Mouse (Mus musculus): ENCODE measurements around the gene Catsperz. TPM values are rescaled to one million over a fixed set of nuclear protein-coding genes. Genes with fewer than 3 reads are reported as not detected.

Gene Catsperz
- total RNA-seq, 1 experiment: 14.9 TPM

GRCm38 (mm10) chr19:6943709-6944108 lies 18.5 kb upstream of the Catsperz start:
- Histone ChIP-seq H3K36me3 (ENCODE audit: control insufficient read depth, insufficient read depth, low read length, poor library complexity, severe bottlenecking) (no peaks in the 10 kb centered on the region), H3K4me1 (ENCODE audit: control insufficient read depth in 2 of 2, insufficient read depth in 2 of 2, low read length in 2 of 2, poor library complexity in 1 of 2) (peaks cover 0 to 16% of the 10 kb centered on the region in 2 experiments; a peak in 3 of 4 replicates), H3K27ac (ENCODE audit: insufficient read depth, low read depth, low read length, poor library complexity, severe bottlenecking) (no peak overlapping the region), H3K4me3 (ENCODE audit: insufficient read depth in 1 of 2, low read depth in 1 of 2, low read length in 2 of 2, poor library complexity in 1 of 2, severe bottlenecking in 1 of 2) (no peak overlapping the region), H3K9ac (ENCODE audit: insufficient read depth, low read depth, low read length, poor library complexity, severe bottlenecking) (no peak overlapping the region; the same call in 1 of the 2 replicates), H3K9me3 (ENCODE audit: control insufficient read depth, insufficient read depth, low read depth, low read length) (no peaks in the 10 kb centered on the region)
- DNase-seq (ENCODE audit: low read depth, low spot score): no peak
- in situ Hi-C loops (cut with MboI; ENCODE audit: low sequenced_read_pairs in 2 of 2, unreplicated experiment in 2 of 2): no loop called here
- TF ChIP-seq CHD2 (IDR thresholded peaks at IDR 0.05; ENCODE audit: low read depth, low read length) (no peak), MAFK (IDR thresholded peaks at IDR 0.05; ENCODE audit: insufficient read depth, low read depth, low read length) (no peak), ZNF384 (IDR thresholded peaks at IDR 0.05; ENCODE audit: low read depth, low read length) (no peak), HCFC1 (IDR thresholded peaks at IDR 0.05; ENCODE audit: borderline replicate concordance, insufficient read depth, low read length) (no peak), ZC3H11A (IDR thresholded peaks at IDR 0.05; ENCODE audit: borderline replicate concordance, low read depth, low read length) (no peak)

- Histone ChIP-seq H3K27ac (ENCODE audit: insufficient read depth, low read depth, low read length, poor library complexity, severe bottlenecking) (no peak overlapping the region), H3K4me3 (ENCODE audit: insufficient read depth in 1 of 2, low read depth in 1 of 2, low read length in 2 of 2, poor library complexity in 1 of 2, severe bottlenecking in 1 of 2) (peak overlapping the region; percentile 35 to 43), H3K4me1 (ENCODE audit: control insufficient read depth in 2 of 2, insufficient read depth in 2 of 2, low read length in 2 of 2, poor library complexity in 1 of 2) (peaks cover 0 to 10% of the 10 kb centered on the region in 2 experiments; a peak in 1 of 4 replicates), H3K9me3 (ENCODE audit: control insufficient read depth, insufficient read depth, low read depth, low read length) (no peaks in the 10 kb centered on the region), H3K9ac (ENCODE audit: insufficient read depth, low read depth, low read length, poor library complexity, severe bottlenecking) (peak overlapping the region; percentile 25; the same call in 1 of the 2 replicates), H3K36me3 (ENCODE audit: control insufficient read depth, insufficient read depth, low read length, poor library complexity, severe bottlenecking) (no peaks in the 10 kb centered on the region)
- in situ Hi-C loops (cut with MboI; ENCODE audit: low sequenced_read_pairs in 2 of 2, unreplicated experiment in 2 of 2): no loop called here
- TF ChIP-seq MAFK (IDR thresholded peaks at IDR 0.05; ENCODE audit: insufficient read depth, low read depth, low read length): no peak
- no peak for TF ChIP-seq HCFC1 (IDR thresholded peaks at IDR 0.05; ENCODE audit: borderline replicate concordance, insufficient read depth, low read length)
- no peak for TF ChIP-seq CHD2 (IDR thresholded peaks at IDR 0.05; ENCODE audit: low read depth, low read length)
- no peak for DNase-seq (ENCODE audit: low read depth, low spot score)
Observed at GRCm38 (mm10) chr19:6942764-6943163, 17.6 kb upstream of the Catsperz start.

- Histone ChIP-seq H3K4me3 (ENCODE audit: insufficient read depth in 1 of 2, low read depth in 1 of 2, low read length in 2 of 2, poor library complexity in 1 of 2, severe bottlenecking in 1 of 2) (peak within 1 kb of the TSS; percentile 35 to 83), H3K27ac (ENCODE audit: insufficient read depth, low read depth, low read length, poor library complexity, severe bottlenecking) (peak within 1 kb of the TSS; percentile 58; the same call in 1 of the 2 replicates), H3K36me3 (ENCODE audit: control insufficient read depth, insufficient read depth, low read length, poor library complexity, severe bottlenecking) (no peaks in the 10 kb centered on the region), H3K4me1 (ENCODE audit: control insufficient read depth in 2 of 2, insufficient read depth in 2 of 2, low read length in 2 of 2, poor library complexity in 1 of 2) (peaks cover 0 to 10% of the 10 kb centered on the region in 2 experiments; a peak in 1 of 4 replicates), H3K9me3 (ENCODE audit: control insufficient read depth, insufficient read depth, low read depth, low read length) (no peaks in the 10 kb centered on the region), H3K9ac (ENCODE audit: insufficient read depth, low read depth, low read length, poor library complexity, severe bottlenecking) (peak within 1 kb of the TSS; percentile 82)
- in situ Hi-C loops (cut with MboI; ENCODE audit: low sequenced_read_pairs in 2 of 2, unreplicated experiment in 2 of 2): no loop called here
- TF ChIP-seq ZC3H11A (IDR thresholded peaks at IDR 0.05; ENCODE audit: borderline replicate concordance, low read depth, low read length) (no peak), HCFC1 (IDR thresholded peaks at IDR 0.05; ENCODE audit: borderline replicate concordance, insufficient read depth, low read length) (0 out of 2 replicates have a peak, but pooled peaks have one; percentile 29)
- DNase-seq (ENCODE audit: low read depth, low spot score): peak; percentile 92
Observed at GRCm38 (mm10) chr19:6942249-6942691, 17.1 kb upstream of the Catsperz start, which contains the start of gene Gpr137. Gpr137 (minus strand) TSS chr19:6942480.

- in situ Hi-C loops (cut with MboI; ENCODE audit: low sequenced_read_pairs in 2 of 2, unreplicated experiment in 2 of 2): no loop called here
- peak within 1 kb of the TSS; percentile 35 to 83 for H3K4me3 ChIP-seq (ENCODE audit: insufficient read depth in 1 of 2, low read depth in 1 of 2, low read length in 2 of 2, poor library complexity in 1 of 2, severe bottlenecking in 1 of 2)
- TF ChIP-seq ZC3H11A (IDR thresholded peaks at IDR 0.05; ENCODE audit: borderline replicate concordance, low read depth, low read length): no peak
- TF ChIP-seq HCFC1 (IDR thresholded peaks at IDR 0.05; ENCODE audit: borderline replicate concordance, insufficient read depth, low read length): peak; percentile 81
- no peaks in the 10 kb centered on the region for H3K36me3 ChIP-seq (ENCODE audit: control insufficient read depth, insufficient read depth, low read length, poor library complexity, severe bottlenecking)
- DNase-seq (ENCODE audit: low read depth, low spot score): peak; percentile 80
- H3K27ac ChIP-seq (ENCODE audit: insufficient read depth, low read depth, low read length, poor library complexity, severe bottlenecking): peak within 1 kb of the TSS; percentile 58; the same call in 1 of the 2 replicates
- H3K4me1 ChIP-seq (ENCODE audit: control insufficient read depth in 2 of 2, insufficient read depth in 2 of 2, low read length in 2 of 2, poor library complexity in 1 of 2): peaks cover 0 to 7% of the 10 kb centered on the region in 2 experiments; a peak in 1 of 4 replicates
- H3K9me3 ChIP-seq (ENCODE audit: control insufficient read depth, insufficient read depth, low read depth, low read length): no peaks in the 10 kb centered on the region
- peak within 1 kb of the TSS; percentile 82 for H3K9ac ChIP-seq (ENCODE audit: insufficient read depth, low read depth, low read length, poor library complexity, severe bottlenecking)
Observed at GRCm38 (mm10) chr19:6941372-6942248, 16.4 kb upstream of the Catsperz start, which contains the start of gene Bad. Bad (plus strand) TSS chr19:6941861.

Measured in ES-E14 (cell line).